Mouse (Mus musculus) midbrain, embryonic 12.5 days (tissue): ENCODE data around the gene Ramp3. TPM values are rescaled to one million over a fixed set of nuclear protein-coding genes. Genes with fewer than 3 reads are reported as not detected.

Experiments
- ATAC-seq: fragments of 200-750 bp; cut with Nextera tagmentation; 2 replicates; pipeline ENCODE4 v1.8.0; 2017; ENCODE audit warnings: low read depth, moderate TSS enrichment, moderate library complexity; ENCODE audit not compliant: low FRiP score
- H3K27ac ChIP-seq: fragments of 300-500 bp; sonication (generic); replicated peaks from 2 replicates; pipeline ENCODE4 v1.5.1; 2016; ENCODE audit warnings: mild to moderate bottlenecking
- H3K27me3 ChIP-seq: fragments of 300-500 bp; sonication (generic); 2 replicates; pipeline ENCODE4 v1.6.1; 2016; ENCODE audit warnings: mild to moderate bottlenecking
- H3K36me3 ChIP-seq: fragments of 300-500 bp; sonication (generic); 2 replicates; pipeline ENCODE4 v1.6.1; 2016
- H3K4me1 ChIP-seq: fragments of 300-500 bp; sonication (generic); 2 replicates; pipeline ENCODE4 v1.6.1; 2016
- H3K4me2 ChIP-seq: fragments of 300-500 bp; sonication (generic); replicated peaks from 2 replicates; pipeline ENCODE4 v1.6.1; 2016; ENCODE audit warnings: mild to moderate bottlenecking, moderate library complexity
- H3K4me3 ChIP-seq: fragments of 300-500 bp; sonication (generic); 2 replicates; pipeline ENCODE4 v1.5.1; 2016; ENCODE audit warnings: mild to moderate bottlenecking
- H3K9ac ChIP-seq: fragments of 300-500 bp; sonication (generic); replicated peaks from 2 replicates; pipeline ENCODE4 v1.6.1; 2016; ENCODE audit warnings: mild to moderate bottlenecking, moderate library complexity
- H3K9me3 ChIP-seq: fragments of 300-500 bp; sonication (generic); 2 replicates; pipeline ENCODE4 v1.6.1; 2016; ENCODE audit warnings: mild to moderate bottlenecking
- WGBS: fragments of 180-500 bp; shearing (Covaris S2); methylation state at CpG from one replicate; pipeline ENCODE4 v1.1.7; 2016; 5-methylcytosine and 5-hydroxymethylcytosine counted together
- polyA plus RNA-seq: library from polyadenylated mRNA; unstranded; fragments of >200 nt; fragmentation: Nextera tagmentation; extraction: Ambion mirVana; gene quantifications from 2 replicates; pipeline ENCODE4 v1.2.1, GENCODE M21; 2016

The Ramp3 gene
- polyA plus RNA-seq = 5.1 and 6.3 TPM in 2 replicates

DNA sequence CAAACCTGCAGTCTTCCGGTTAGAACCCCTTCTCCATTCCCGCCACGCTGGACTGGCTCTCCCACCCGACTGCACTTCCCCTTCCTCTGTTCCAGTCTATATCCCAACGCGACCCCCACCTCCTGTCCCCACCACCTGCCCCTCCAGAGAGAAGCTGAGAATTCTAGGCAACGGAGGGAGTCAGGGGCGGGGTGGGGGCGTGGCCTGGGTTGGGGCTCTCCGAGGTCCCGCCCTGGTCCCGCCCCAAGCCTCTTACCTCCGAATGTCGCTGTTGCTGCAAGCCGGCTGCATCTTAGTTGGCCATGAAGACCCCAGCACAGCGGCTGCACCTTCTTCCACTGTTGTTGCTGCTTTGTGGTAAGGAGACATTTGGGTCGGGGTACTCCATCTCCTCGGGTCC lies at the start of gene Ramp3:
Gene Ramp3, plus strand, starts transcription at position 251 of the 400 bp plus-strand sequence.
- H3K4me1 ChIP-seq = peaks cover 11% of the 10 kb centered on the region; the same call in 1 of the 2 replicates
- peaks cover 22% of the 10 kb centered on the region; the same call in 1 of the 2 replicates for H3K27me3 ChIP-seq
- H3K4me2 ChIP-seq = peak within 1 kb of the TSS; percentile 74
- H3K27ac ChIP-seq = no peak within 1 kb of the TSS
- peak; percentile 78 for ATAC-seq
- H3K36me3 ChIP-seq = no peaks in the 10 kb centered on the region
- H3K9ac ChIP-seq = peak within 1 kb of the TSS; percentile 41
- no peaks in the 10 kb centered on the region for H3K9me3 ChIP-seq
- 1% methylated on average over 17 of the region's 18 CpGs for WGBS
- H3K4me3 ChIP-seq = peak within 1 kb of the TSS; percentile 45

- 94% methylated on average over 12 of the region's 12 CpGs for WGBS
- Histone ChIP-seq H3K9me3 (no peaks in the 10 kb centered on the region), H3K27me3 (no peaks in the 10 kb centered on the region), H3K27ac (no peak overlapping the region), H3K4me1 (no peaks in the 10 kb centered on the region), H3K36me3 (peaks cover 96% of the 10 kb centered on the region), H3K9ac (no peak overlapping the region), H3K4me2 (no peak overlapping the region), H3K4me3 (no peak overlapping the region)
- no peak for ATAC-seq
These were observed 42.8 kb upstream of the Ramp3 start for GRCm38 (mm10) chr11:6615250-6616205.

DNA sequence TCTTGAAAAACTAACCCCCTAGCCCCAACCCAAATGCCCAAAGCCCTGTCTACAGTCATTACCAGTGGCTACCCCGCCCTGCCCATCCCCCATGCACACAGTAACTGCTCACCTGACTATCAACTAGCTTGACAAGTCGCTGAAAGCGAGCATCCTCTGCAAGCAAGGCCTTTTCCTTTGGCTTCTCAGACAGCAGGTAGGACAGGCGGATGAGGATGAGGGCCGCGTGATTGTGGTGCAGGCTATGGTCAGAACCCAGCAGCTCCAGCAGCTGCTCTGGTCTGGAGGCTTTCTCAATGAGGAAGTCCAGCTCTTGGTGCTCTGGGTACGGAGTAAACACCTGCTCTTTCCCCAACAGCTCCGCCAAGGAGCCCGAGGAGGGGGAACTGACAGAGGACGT lies 34.6 kb upstream of the Ramp3 start:
- no peak overlapping the region for H3K4me2 ChIP-seq
- peaks cover 53% of the 10 kb centered on the region for H3K36me3 ChIP-seq
- no peak for ATAC-seq
- H3K27ac ChIP-seq = no peak overlapping the region
- WGBS = 94% methylated on average over 10 of the region's 10 CpGs
- H3K9ac ChIP-seq = no peak overlapping the region; the same call in 1 of the 2 replicates
- H3K4me1 ChIP-seq = peaks cover 26% of the 10 kb centered on the region
- no peaks in the 10 kb centered on the region for H3K9me3 ChIP-seq
- no peak overlapping the region for H3K4me3 ChIP-seq
- H3K27me3 ChIP-seq = no peaks in the 10 kb centered on the region; the same call in 1 of the 2 replicates

- no peak for ATAC-seq
- WGBS = 71% methylated on average over 14 of the region's 14 CpGs
- no peak overlapping the region for H3K27ac ChIP-seq
These were observed 33.5 kb upstream of the Ramp3 start for GRCm38 (mm10) chr11:6624619-6625382.

GRCm38 (mm10) chr11:6625478-6626387 lies 32.6 kb upstream of the Ramp3 start, which contains the start of gene Tbrg4:
TSS of gene Tbrg4 (minus strand) at chr11:6626067.
- peak within 1 kb of the TSS; percentile 82 for H3K4me3 ChIP-seq
- H3K27me3 ChIP-seq = no peaks in the 10 kb centered on the region; the same call in 1 of the 2 replicates
- peak; percentile 94 for ATAC-seq
- WGBS = under 1% methylated on average over 66 of the region's 66 CpGs
- H3K9ac ChIP-seq = peak within 1 kb of the TSS; percentile 77
- peak within 1 kb of the TSS; percentile 80 for H3K27ac ChIP-seq
- H3K9me3 ChIP-seq = no peaks in the 10 kb centered on the region
- H3K4me1 ChIP-seq = peaks cover 26% of the 10 kb centered on the region
- peaks cover 32% of the 10 kb centered on the region for H3K36me3 ChIP-seq
- peak within 1 kb of the TSS; percentile 68 for H3K4me2 ChIP-seq

More at GRCm38 (mm10) chr11:6624619-6625382, 33.5 kb upstream of the Ramp3 start:
- peak overlapping the region; percentile 58 for H3K4me2 ChIP-seq
- H3K4me3 ChIP-seq = peak overlapping the region; percentile 82
- H3K4me1 ChIP-seq = peaks cover 26% of the 10 kb centered on the region
- no peaks in the 10 kb centered on the region; the same call in 1 of the 2 replicates for H3K27me3 ChIP-seq
- H3K9ac ChIP-seq = peak overlapping the region; percentile 45
- peaks cover 42% of the 10 kb centered on the region for H3K36me3 ChIP-seq
- H3K9me3 ChIP-seq = no peaks in the 10 kb centered on the region

GRCm38 (mm10) chr11:6626388-6626772 lies 31.9 kb upstream of the Ramp3 start:
- H3K4me2 ChIP-seq = peak overlapping the region; percentile 68
- H3K36me3 ChIP-seq = peaks cover 26% of the 10 kb centered on the region
- H3K4me3 ChIP-seq = peak overlapping the region; percentile 82
- H3K27ac ChIP-seq = peak overlapping the region; percentile 80
- no peaks in the 10 kb centered on the region for H3K9me3 ChIP-seq
- peak; percentile 17 for ATAC-seq
- H3K4me1 ChIP-seq = peaks cover 26% of the 10 kb centered on the region
- WGBS = 14% methylated on average over 16 of the region's 16 CpGs
- peak overlapping the region; percentile 77 for H3K9ac ChIP-seq
- H3K27me3 ChIP-seq = no peaks in the 10 kb centered on the region; the same call in 1 of the 2 replicates

DNA sequence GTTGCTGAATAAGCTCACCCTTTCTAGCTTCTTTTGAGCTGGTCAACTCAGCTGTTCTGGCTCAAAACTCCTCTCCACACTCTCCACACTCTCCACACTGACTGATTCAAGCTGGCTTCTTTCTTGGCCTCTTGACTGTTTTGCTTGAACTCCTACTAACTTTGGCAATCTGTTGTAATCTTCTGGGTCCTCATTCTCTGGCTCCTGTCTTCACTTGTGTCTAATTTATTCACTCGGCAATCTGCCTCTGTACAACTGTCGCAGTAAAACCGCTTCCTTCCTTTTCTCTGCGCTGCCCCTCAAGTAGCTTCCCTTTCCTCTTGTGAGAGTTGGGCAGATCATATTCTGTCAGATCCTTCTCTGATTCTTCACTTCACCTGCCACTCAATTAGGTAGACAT lies 30.6 kb upstream of the Ramp3 start:
- H3K4me2 ChIP-seq = no peak overlapping the region
- 86% methylated on average over 4 of the region's 4 CpGs for WGBS
- H3K9ac ChIP-seq = no peak overlapping the region
- ATAC-seq = no peak
- H3K9me3 ChIP-seq = no peaks in the 10 kb centered on the region
- no peak overlapping the region for H3K4me3 ChIP-seq
- no peaks in the 10 kb centered on the region; the same call in 1 of the 2 replicates for H3K27me3 ChIP-seq
- peaks cover 26% of the 10 kb centered on the region for H3K4me1 ChIP-seq
- H3K27ac ChIP-seq = no peak overlapping the region
- peaks cover 14% of the 10 kb centered on the region for H3K36me3 ChIP-seq

DNA sequence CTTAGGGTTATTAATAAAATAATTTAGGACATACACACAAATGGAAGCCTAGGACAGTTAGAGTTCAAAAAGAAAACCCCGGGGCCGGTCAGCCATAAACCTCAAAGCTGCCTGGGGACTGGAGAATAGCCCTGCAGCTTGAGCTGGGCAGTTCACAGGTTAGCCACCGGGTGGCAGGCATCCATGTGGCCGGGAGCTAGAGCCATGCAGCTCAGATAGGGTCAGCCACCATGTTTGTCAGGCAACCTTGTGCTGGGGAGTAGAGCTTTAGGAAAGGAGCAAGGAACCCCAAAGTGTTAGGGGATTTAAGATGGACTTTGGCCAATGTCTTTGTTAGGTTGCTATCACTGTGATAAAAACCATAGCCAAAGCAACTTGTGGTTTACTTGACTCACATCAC lies 29.8 kb upstream of the Ramp3 start:
- no peak overlapping the region for H3K27ac ChIP-seq
- 24% methylated on average over 4 of the region's 4 CpGs for WGBS
- no peak for ATAC-seq
- no peak overlapping the region for H3K9ac ChIP-seq
- H3K9me3 ChIP-seq = no peaks in the 10 kb centered on the region
- H3K36me3 ChIP-seq = peaks cover 6% of the 10 kb centered on the region
- H3K4me2 ChIP-seq = no peak overlapping the region
- no peak overlapping the region for H3K4me3 ChIP-seq
- no peaks in the 10 kb centered on the region; the same call in 1 of the 2 replicates for H3K27me3 ChIP-seq
- peaks cover 22% of the 10 kb centered on the region for H3K4me1 ChIP-seq

GRCm38 (mm10) chr11:6629655-6630054 lies 28.7 kb upstream of the Ramp3 start:
- H3K4me3 ChIP-seq = no peak overlapping the region
- no peaks in the 10 kb centered on the region for H3K9me3 ChIP-seq
- no peaks in the 10 kb centered on the region for H3K36me3 ChIP-seq
- no peak overlapping the region for H3K9ac ChIP-seq
- H3K4me2 ChIP-seq = no peak overlapping the region
- no peak overlapping the region for H3K27ac ChIP-seq
- ATAC-seq = no peak
- H3K27me3 ChIP-seq = no peaks in the 10 kb centered on the region; the same call in 1 of the 2 replicates
- H3K4me1 ChIP-seq = peaks cover 14% of the 10 kb centered on the region

DNA sequence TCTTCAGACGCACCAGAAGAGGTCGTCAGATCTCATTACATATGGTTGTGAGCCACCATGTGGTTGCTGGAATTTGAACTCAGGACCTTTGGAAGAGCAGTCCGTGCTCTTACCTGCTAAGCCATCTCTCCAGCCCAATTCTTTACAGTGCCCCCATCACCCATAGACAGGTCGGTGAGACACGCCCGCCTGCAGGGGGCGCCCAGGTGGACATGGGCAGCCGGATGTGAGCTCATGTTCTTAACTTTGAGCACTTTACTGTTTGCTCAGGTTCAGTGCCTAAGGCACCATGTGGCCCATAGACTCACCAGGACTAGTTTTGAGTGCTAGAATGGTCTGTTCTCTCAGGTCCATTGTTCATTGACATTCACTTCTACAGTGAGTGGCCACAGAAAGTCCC lies 22.2 kb upstream of the Ramp3 start:
- H3K4me1 ChIP-seq = no peaks in the 10 kb centered on the region
- H3K36me3 ChIP-seq = no peaks in the 10 kb centered on the region
- H3K4me3 ChIP-seq = no peak overlapping the region
- no peaks in the 10 kb centered on the region for H3K9me3 ChIP-seq
- ATAC-seq = no peak
- 77% methylated on average over 8 of the region's 8 CpGs for WGBS
- H3K27ac ChIP-seq = no peak overlapping the region
- no peaks in the 10 kb centered on the region for H3K27me3 ChIP-seq
- no peak overlapping the region for H3K4me2 ChIP-seq
- no peak overlapping the region for H3K9ac ChIP-seq

- WGBS = 91% methylated on average over 4 of the region's 4 CpGs
These were observed 19.8 kb upstream of the Ramp3 start, which contains the start of gene Wap for GRCm38 (mm10) chr11:6638537-6638936. TSS of gene Wap (minus strand) at chr11:6638637.

More at GRCm38 (mm10) chr11:6638537-6638936, 19.8 kb upstream of the Ramp3 start, which contains the start of gene Wap:
- H3K4me3 ChIP-seq = no peak within 1 kb of the TSS
- no peaks in the 10 kb centered on the region for H3K9me3 ChIP-seq
- no peak within 1 kb of the TSS for H3K9ac ChIP-seq
- no peak for ATAC-seq
- no peak within 1 kb of the TSS for H3K27ac ChIP-seq
- H3K4me2 ChIP-seq = no peak within 1 kb of the TSS
- no peaks in the 10 kb centered on the region for H3K27me3 ChIP-seq
- no peaks in the 10 kb centered on the region for H3K4me1 ChIP-seq
- no peaks in the 10 kb centered on the region for H3K36me3 ChIP-seq
